Mouse (Mus musculus) C2C12 (cell line): ENCODE data around the gene Megf8.

Experiments
- CTCF ChIP-seq: IDR thresholded peaks from one replicate; pipeline ENCODE4 v1.5.1; 2011; ENCODE audit not compliant: control insufficient read depth, insufficient read depth, insufficient read length
- FOSL1 ChIP-seq: IDR thresholded peaks from one replicate; pipeline ENCODE4 v1.8.0; 2011; ENCODE audit warnings: mild to moderate bottlenecking, low read length; ENCODE audit not compliant: poor library complexity, insufficient read depth, severe bottlenecking
- MYOD1 ChIP-seq: IDR thresholded peaks from one replicate; pipeline ENCODE4 v1.6.1; 2011; ENCODE audit warnings: low read depth; ENCODE audit not compliant: control insufficient read depth, insufficient read length
- USF1 ChIP-seq: IDR thresholded peaks from one replicate; pipeline ENCODE4 v1.6.1; 2011; ENCODE audit warnings: low read depth, mild to moderate bottlenecking, control low read depth, moderate library complexity

DNA sequence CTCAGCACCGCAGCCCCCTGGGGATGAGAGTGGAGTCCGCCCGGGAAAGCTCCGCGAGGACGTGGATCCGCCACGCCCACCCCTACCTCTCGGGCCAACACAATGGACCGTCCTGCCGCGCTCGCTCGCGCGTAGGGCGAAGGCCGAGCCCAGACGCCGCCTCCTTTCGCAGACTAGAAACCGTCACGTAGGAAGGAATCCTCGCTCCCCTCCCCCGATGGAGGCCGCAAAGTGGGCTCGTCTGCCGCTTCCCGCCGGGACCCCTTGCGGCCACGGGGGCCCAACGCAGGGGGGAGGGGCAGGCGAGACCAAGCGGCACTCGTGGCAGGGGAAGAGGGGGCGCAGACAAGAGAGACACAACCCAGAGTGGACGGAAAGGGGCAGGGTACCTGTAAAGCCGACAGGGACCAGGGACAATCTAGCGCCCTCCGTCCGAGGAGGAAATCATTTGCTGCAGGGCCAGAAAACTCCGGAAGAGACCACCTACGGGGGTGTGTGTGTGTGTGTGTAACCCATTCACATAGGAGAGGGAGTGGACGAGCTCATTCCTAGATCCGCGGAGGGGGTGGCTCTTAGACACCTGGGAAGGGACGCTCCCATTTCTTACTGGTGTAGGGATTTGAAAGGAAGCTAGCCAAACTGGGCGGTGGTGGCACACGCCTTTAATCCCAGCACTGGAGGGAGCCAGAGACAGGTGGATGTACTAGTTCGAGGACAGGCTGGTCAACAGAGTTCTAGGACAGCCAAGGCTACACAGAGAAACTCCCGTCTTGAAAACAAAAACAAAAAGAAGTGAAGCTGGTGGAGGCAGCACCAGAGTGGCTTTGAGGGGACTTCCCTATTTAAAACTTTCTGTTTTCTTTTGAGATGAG lies 19.3 kb upstream of the Megf8 start, which contains the start of gene Pafah1b3:
- TF ChIP-seq CTCF (no peak), MYOD1 (no peak), FOSL1 (no peak), USF1 (no peak)
